Mouse (Mus musculus): ENCODE measurements around the gene Fuca2. TPM values are rescaled to one million over a fixed set of nuclear protein-coding genes. Genes with fewer than 3 reads are reported as not detected.

The Fuca2 gene
- polyA plus RNA-seq, 1 experiment: 12.1 TPM

GRCm38 (mm10) chr10:13473287-13473832 lies 26.0 kb upstream of the Fuca2 start:
- no peaks in the 10 kb centered on the region for H3K36me3 ChIP-seq (ENCODE audit: control insufficient read depth, insufficient read depth, low read length)
- no peak for DNase-seq
- peak overlapping the region; percentile 57 for H3K4me3 ChIP-seq (ENCODE audit: control insufficient read depth, insufficient read depth, low read length)
- peaks cover 18% of the 10 kb centered on the region for H3K4me1 ChIP-seq (replicated peaks; ENCODE audit: control insufficient read depth, insufficient read depth, low read length)
- no peak overlapping the region for H3K27ac ChIP-seq (ENCODE audit: control insufficient read depth, insufficient read depth, low read length)
- TF ChIP-seq POLR2A (IDR thresholded peaks at IDR 0.05; ENCODE audit: control insufficient read depth, extremely low read depth, insufficient read depth, low read length, poor library complexity) (no peak), CTCF (IDR thresholded peaks at IDR 0.05; ENCODE audit: borderline replicate concordance, control insufficient read depth, extremely low read depth, insufficient read depth, low read length, poor library complexity) (no peak)
- H3K27me3 ChIP-seq (ENCODE audit: control insufficient read depth, insufficient read depth, low read length): no peaks in the 10 kb centered on the region
- WGBS: 22% methylated on average over 17 of the region's 17 CpGs

- H3K4me3 ChIP-seq (ENCODE audit: control insufficient read depth, insufficient read depth, low read length): peak within 1 kb of the TSS; percentile 57
- no peak within 1 kb of the TSS for H3K27ac ChIP-seq (ENCODE audit: control insufficient read depth, insufficient read depth, low read length)
- TF ChIP-seq CTCF (IDR thresholded peaks at IDR 0.05; ENCODE audit: borderline replicate concordance, control insufficient read depth, extremely low read depth, insufficient read depth, low read length, poor library complexity) (0 out of 2 replicates have a peak, but pooled peaks have one; percentile 24), POLR2A (IDR thresholded peaks at IDR 0.05; ENCODE audit: control insufficient read depth, extremely low read depth, insufficient read depth, low read length, poor library complexity) (no peak)
- no peaks in the 10 kb centered on the region for H3K27me3 ChIP-seq (ENCODE audit: control insufficient read depth, insufficient read depth, low read length)
- DNase-seq: peak; percentile 64
- H3K36me3 ChIP-seq (ENCODE audit: control insufficient read depth, insufficient read depth, low read length): no peaks in the 10 kb centered on the region
- H3K4me1 ChIP-seq (replicated peaks; ENCODE audit: control insufficient read depth, insufficient read depth, low read length): peaks cover 18% of the 10 kb centered on the region
- WGBS: under 1% methylated on average over 70 of the region's 71 CpGs
Measured at GRCm38 (mm10) chr10:13473833-13474567, 25.3 kb upstream of the Fuca2 start, which contains the start of gene Phactr2. Gene Phactr2, minus strand, starts transcription at chr10:13474412.

GRCm38 (mm10) chr10:13474568-13474955 lies 24.8 kb upstream of the Fuca2 start:
- H3K4me1 ChIP-seq (replicated peaks; ENCODE audit: control insufficient read depth, insufficient read depth, low read length): peaks cover 18% of the 10 kb centered on the region
- H3K36me3 ChIP-seq (ENCODE audit: control insufficient read depth, insufficient read depth, low read length): no peaks in the 10 kb centered on the region
- DNase-seq: peak; percentile 25
- 9% methylated on average over 10 of the region's 10 CpGs for WGBS
- peak overlapping the region; percentile 57 for H3K4me3 ChIP-seq (ENCODE audit: control insufficient read depth, insufficient read depth, low read length)
- TF ChIP-seq CTCF (IDR thresholded peaks at IDR 0.05; ENCODE audit: borderline replicate concordance, control insufficient read depth, extremely low read depth, insufficient read depth, low read length, poor library complexity): no peak
- TF ChIP-seq POLR2A (IDR thresholded peaks at IDR 0.05; ENCODE audit: control insufficient read depth, extremely low read depth, insufficient read depth, low read length, poor library complexity): no peak
- H3K27ac ChIP-seq (ENCODE audit: control insufficient read depth, insufficient read depth, low read length): no peak overlapping the region
- no peaks in the 10 kb centered on the region for H3K27me3 ChIP-seq (ENCODE audit: control insufficient read depth, insufficient read depth, low read length)

- H3K4me3 ChIP-seq (ENCODE audit: control insufficient read depth, insufficient read depth, low read length): no peak overlapping the region
- H3K27ac ChIP-seq (ENCODE audit: control insufficient read depth, insufficient read depth, low read length): no peak overlapping the region
- peak; percentile 43 for DNase-seq
- peaks cover 18% of the 10 kb centered on the region for H3K4me1 ChIP-seq (replicated peaks; ENCODE audit: control insufficient read depth, insufficient read depth, low read length)
- H3K36me3 ChIP-seq (ENCODE audit: control insufficient read depth, insufficient read depth, low read length): no peaks in the 10 kb centered on the region
- WGBS: 49% methylated on average over 7 of the region's 7 CpGs
- no peaks in the 10 kb centered on the region for H3K27me3 ChIP-seq (ENCODE audit: control insufficient read depth, insufficient read depth, low read length)
- TF ChIP-seq POLR2A (IDR thresholded peaks at IDR 0.05; ENCODE audit: control insufficient read depth, extremely low read depth, insufficient read depth, low read length, poor library complexity) (no peak), CTCF (IDR thresholded peaks at IDR 0.05; ENCODE audit: borderline replicate concordance, control insufficient read depth, extremely low read depth, insufficient read depth, low read length, poor library complexity) (no peak)
Measured at GRCm38 (mm10) chr10:13475121-13475520, 24.2 kb upstream of the Fuca2 start.

GRCm38 (mm10) chr10:13479341-13479740 lies 20.0 kb upstream of the Fuca2 start:
- H3K4me1 ChIP-seq (replicated peaks; ENCODE audit: control insufficient read depth, insufficient read depth, low read length): peaks cover 10% of the 10 kb centered on the region
- TF ChIP-seq POLR2A (IDR thresholded peaks at IDR 0.05; ENCODE audit: control insufficient read depth, extremely low read depth, insufficient read depth, low read length, poor library complexity): no peak
- no peak for TF ChIP-seq CTCF (IDR thresholded peaks at IDR 0.05; ENCODE audit: borderline replicate concordance, control insufficient read depth, extremely low read depth, insufficient read depth, low read length, poor library complexity)
- no peak for DNase-seq
- 90% methylated on average over 6 of the region's 6 CpGs for WGBS
- H3K4me3 ChIP-seq (ENCODE audit: control insufficient read depth, insufficient read depth, low read length): no peak overlapping the region
- no peak overlapping the region for H3K27ac ChIP-seq (ENCODE audit: control insufficient read depth, insufficient read depth, low read length)
- H3K36me3 ChIP-seq (ENCODE audit: control insufficient read depth, insufficient read depth, low read length): no peaks in the 10 kb centered on the region
- no peaks in the 10 kb centered on the region for H3K27me3 ChIP-seq (ENCODE audit: control insufficient read depth, insufficient read depth, low read length)

- 92% methylated on average over 4 of the region's 4 CpGs for WGBS
Measured at GRCm38 (mm10) chr10:13485958-13486357, 13.4 kb upstream of the Fuca2 start.

More at GRCm38 (mm10) chr10:13485958-13486357, 13.4 kb upstream of the Fuca2 start:
- no peak for TF ChIP-seq POLR2A (IDR thresholded peaks at IDR 0.05; ENCODE audit: control insufficient read depth, extremely low read depth, insufficient read depth, low read length, poor library complexity)
- no peak for TF ChIP-seq CTCF (IDR thresholded peaks at IDR 0.05; ENCODE audit: borderline replicate concordance, control insufficient read depth, extremely low read depth, insufficient read depth, low read length, poor library complexity)
- Histone ChIP-seq H3K27me3 (ENCODE audit: control insufficient read depth, insufficient read depth, low read length) (no peaks in the 10 kb centered on the region), H3K4me1 (replicated peaks; ENCODE audit: control insufficient read depth, insufficient read depth, low read length) (no peaks in the 10 kb centered on the region), H3K27ac (ENCODE audit: control insufficient read depth, insufficient read depth, low read length) (no peak overlapping the region), H3K4me3 (ENCODE audit: control insufficient read depth, insufficient read depth, low read length) (no peak overlapping the region), H3K36me3 (ENCODE audit: control insufficient read depth, insufficient read depth, low read length) (no peaks in the 10 kb centered on the region)
- DNase-seq: no peak

Data from thymus, adult 2 months (tissue).